Mouse (Mus musculus) kidney, postnatal 0 days (tissue): ENCODE results near the gene Icos. TPM values are rescaled to one million over a fixed set of nuclear protein-coding genes. Genes with fewer than 3 reads are reported as not detected.

Source experiments
- ATAC-seq: fragments of 200-750 bp; cut with Nextera tagmentation; replicated peaks from 2 replicates; pipeline ENCODE4 v1.8.0; 2017; ENCODE audit warnings: low read depth, moderate number of reproducible peaks, moderate TSS enrichment, moderate library complexity; ENCODE audit not compliant: low FRiP score
- DNase-seq: peaks from one replicate; pipeline ENCODE4 v3.0.0-alpha.2; 2016; ENCODE audit warnings: low spot score
- H3K27ac ChIP-seq: fragments of 300-500 bp; sonication (generic); 2 replicates; pipeline ENCODE4 v1.5.1; 2014; ENCODE audit warnings: mild to moderate bottlenecking
- H3K27me3 ChIP-seq: fragments of 300-500 bp; sonication (generic); 2 replicates; pipeline ENCODE4 v1.6.1; 2014; ENCODE audit warnings: low read length, mixed read lengths; ENCODE audit not compliant: insufficient read depth
- H3K36me3 ChIP-seq: fragments of 300-500 bp; sonication (generic); 2 replicates; pipeline ENCODE4 v1.6.1; 2014; ENCODE audit warnings: low read length, mixed read lengths; ENCODE audit not compliant: insufficient read depth
- H3K4me1 ChIP-seq: fragments of 300-500 bp; sonication (generic); replicated peaks from 2 replicates; pipeline ENCODE4 v1.6.1; 2014; ENCODE audit warnings: antibody characterized with exemption, low read length, mixed read lengths; ENCODE audit not compliant: insufficient read depth
- H3K4me2 ChIP-seq: fragments of 300-500 bp; sonication (generic); 2 replicates; pipeline ENCODE4 v1.6.1; 2014; ENCODE audit warnings: mild to moderate bottlenecking, low read length, moderate library complexity, mixed read lengths
- H3K4me3 ChIP-seq: fragments of 300-500 bp; sonication (generic); replicated peaks from 2 replicates; pipeline ENCODE4 v1.5.1; 2014; ENCODE audit warnings: low read depth, low read length
- H3K9ac ChIP-seq: fragments of 300-500 bp; sonication (generic); 2 replicates; pipeline ENCODE4 v1.6.1; 2014; ENCODE audit warnings: low read depth, low read length
- H3K9me3 ChIP-seq: fragments of 300-500 bp; sonication (generic); replicated peaks from 2 replicates; pipeline ENCODE4 v1.6.1; 2016; ENCODE audit warnings: low read length, inconsistent platforms, mixed read lengths
- CTCF ChIP-seq: IDR thresholded peaks from 2 replicates; pipeline ENCODE4 v1.5.1; 2016; ENCODE audit warnings: antibody characterized with exemption, low read depth, mild to moderate bottlenecking, moderate library complexity
- WGBS: fragments of 180-500 bp; shearing (Covaris S2); extraction: QIAGEN DNeasy Blood & Tissue Kit; methylation state at CpG from one replicate; pipeline ENCODE4 v1.1.7; 2014; 5-methylcytosine and 5-hydroxymethylcytosine counted together
- polyA plus RNA-seq: library from polyadenylated mRNA; unstranded; fragments of >200 nt; fragmentation: Nextera tagmentation; extraction: Ambion mirVana; gene quantifications from 2 replicates; pipeline ENCODE4 v1.2.1, GENCODE M21; 2015

Gene Icos
- polyA plus RNA-seq: 0.05 and 0.08 TPM in 2 replicates

GRCm38 (mm10) chr1:60977641-60978040 is at the start of gene Icos:
Gene Icos, plus strand, starts transcription at chr1:60977927.
- no peak within 1 kb of the TSS for H3K4me2 ChIP-seq
- ATAC-seq: no peak
- H3K36me3 ChIP-seq: no peaks in the 10 kb centered on the region
- no peak for DNase-seq
- H3K4me1 ChIP-seq: no peaks in the 10 kb centered on the region; the same call in none of the 2 replicates
- no peak for TF ChIP-seq CTCF
- no peaks in the 10 kb centered on the region for H3K9me3 ChIP-seq
- H3K9ac ChIP-seq: no peak within 1 kb of the TSS
- H3K4me3 ChIP-seq: no peak within 1 kb of the TSS
- H3K27ac ChIP-seq: no peak within 1 kb of the TSS
- 73% methylated on average over 6 of the region's 6 CpGs for WGBS
- no peaks in the 10 kb centered on the region for H3K27me3 ChIP-seq

GRCm38 (mm10) chr1:60929036-60929435 is 48.7 kb upstream of the Icos start:
- no peak for ATAC-seq
- Histone ChIP-seq H3K27ac (no peak overlapping the region), H3K4me2 (no peak overlapping the region)

GRCm38 (mm10) chr1:60930397-60930796 is 47.3 kb upstream of the Icos start:
- Histone ChIP-seq H3K9ac (no peak overlapping the region), H3K9me3 (no peaks in the 10 kb centered on the region), H3K36me3 (no peaks in the 10 kb centered on the region), H3K27ac (no peak overlapping the region), H3K4me1 (no peaks in the 10 kb centered on the region), H3K27me3 (no peaks in the 10 kb centered on the region), H3K4me3 (no peak overlapping the region), H3K4me2 (no peak overlapping the region)
- DNase-seq (no peak), ATAC-seq (no peak)
- TF ChIP-seq CTCF: no peak
- 84% methylated on average over 7 of the region's 7 CpGs for WGBS

More at GRCm38 (mm10) chr1:60929036-60929435, 48.7 kb upstream of the Icos start:
- Histone ChIP-seq H3K9ac (no peak overlapping the region), H3K27me3 (no peaks in the 10 kb centered on the region), H3K4me3 (no peak overlapping the region), H3K36me3 (no peaks in the 10 kb centered on the region), H3K4me1 (no peaks in the 10 kb centered on the region), H3K9me3 (no peaks in the 10 kb centered on the region)
- WGBS: 100% methylated on average over 3 of the region's 3 CpGs
- DNase-seq: no peak
- TF ChIP-seq CTCF: no peak

GRCm38 (mm10) chr1:60935968-60936581 is 41.7 kb upstream of the Icos start:
- ATAC-seq: no peak
- Histone ChIP-seq H3K27me3 (no peaks in the 10 kb centered on the region), H3K27ac (no peak overlapping the region), H3K9me3 (no peaks in the 10 kb centered on the region), H3K36me3 (no peaks in the 10 kb centered on the region), H3K4me2 (no peak overlapping the region), H3K4me1 (no peaks in the 10 kb centered on the region), H3K9ac (no peak overlapping the region), H3K4me3 (no peak overlapping the region)
- no peak for TF ChIP-seq CTCF
- WGBS: 46% methylated on average over 8 of the region's 8 CpGs
- no peak for DNase-seq

GRCm38 (mm10) chr1:60936963-60937711 is 40.6 kb upstream of the Icos start:
- H3K9me3 ChIP-seq: no peaks in the 10 kb centered on the region
- ATAC-seq (no peak), DNase-seq (no peak)
- H3K4me2 ChIP-seq: no peak overlapping the region
- H3K4me1 ChIP-seq: no peaks in the 10 kb centered on the region
- TF ChIP-seq CTCF: no peak
- H3K9ac ChIP-seq: no peak overlapping the region
- 69% methylated on average over 6 of the region's 6 CpGs for WGBS
- no peak overlapping the region for H3K27ac ChIP-seq
- no peak overlapping the region for H3K4me3 ChIP-seq
- H3K27me3 ChIP-seq: no peaks in the 10 kb centered on the region
- H3K36me3 ChIP-seq: no peaks in the 10 kb centered on the region

- no peak overlapping the region for H3K9ac ChIP-seq
- no peak for ATAC-seq
- H3K27me3 ChIP-seq: no peaks in the 10 kb centered on the region
- H3K4me3 ChIP-seq: no peak overlapping the region
- H3K4me2 ChIP-seq: no peak overlapping the region
- no peak overlapping the region for H3K27ac ChIP-seq
- H3K9me3 ChIP-seq: no peaks in the 10 kb centered on the region
- peak; percentile 35 for DNase-seq
- no peaks in the 10 kb centered on the region for H3K4me1 ChIP-seq
- 84% methylated on average over 2 of the region's 2 CpGs for WGBS
- H3K36me3 ChIP-seq: no peaks in the 10 kb centered on the region
- no peak for TF ChIP-seq CTCF
Measured at GRCm38 (mm10) chr1:60938256-60938655, 39.5 kb upstream of the Icos start.
